Mouse (Mus musculus) small intestine, adult 2 months (tissue): ENCODE measurements around the gene Cxcr5. TPM values are rescaled to one million over a fixed set of nuclear protein-coding genes. Genes with fewer than 3 reads are reported as not detected.

Source experiments
- H3K27ac ChIP-seq: fragments of 200-500 bp; 2 replicates; pipeline ENCODE4 v1.5.1; 2012; ENCODE audit warnings: low read depth, low read length, control low read depth, inconsistent platforms; ENCODE audit not compliant: insufficient read depth
- H3K27me3 ChIP-seq: fragments of 200-500 bp; 2 replicates; pipeline ENCODE4 v1.6.1; 2012; ENCODE audit warnings: mild to moderate bottlenecking, moderate library complexity, low read length, inconsistent platforms; ENCODE audit not compliant: control insufficient read depth, insufficient read depth
- H3K36me3 ChIP-seq: fragments of 200-500 bp; 2 replicates; pipeline ENCODE4 v1.6.1; 2012; ENCODE audit warnings: mild to moderate bottlenecking, low read length, control low read depth, inconsistent platforms; ENCODE audit not compliant: control insufficient read depth, insufficient read depth
- H3K4me1 ChIP-seq: fragments of 200-500 bp; 2 replicates; pipeline ENCODE4 v1.6.1; 2012; ENCODE audit warnings: low read length, inconsistent platforms, mixed read lengths; ENCODE audit not compliant: control insufficient read depth, insufficient read depth, insufficient read length
- H3K4me3 ChIP-seq: fragments of 200-500 bp; 2 replicates; pipeline ENCODE4 v1.5.1; 2012; ENCODE audit warnings: low read depth, mild to moderate bottlenecking, control low read depth, inconsistent platforms, low read length, moderate library complexity
- CTCF ChIP-seq: fragments of 200-500 bp; IDR thresholded peaks from 2 replicates; pipeline ENCODE4 v1.5.1; 2012; ENCODE audit warnings: low read depth, mild to moderate bottlenecking, control low read depth, inconsistent platforms, low read length, moderate library complexity, mixed read lengths; ENCODE audit not compliant: insufficient replicate concordance, insufficient read length; ENCODE audit errors: extremely low read depth
- POLR2A ChIP-seq: fragments of 200-500 bp; IDR thresholded peaks from 2 replicates; pipeline ENCODE4 v1.6.1; 2012; ENCODE audit warnings: low read depth, mild to moderate bottlenecking, control low read depth, inconsistent platforms, low read length, moderate library complexity
- WGBS: fragments of 180-500 bp; shearing (Covaris S2); methylation state at CpG from one replicate; pipeline ENCODE4 v1.1.7; 2018; 5-methylcytosine and 5-hydroxymethylcytosine counted together
- polyA plus RNA-seq: library from polyadenylated mRNA; depleted of rRNA; stranded (reverse); fragments of >200 nt; gene quantifications from 2 replicates; pipeline ENCODE4 v1.2.3, GENCODE M21; 2012

Gene Cxcr5
- polyA plus RNA-seq, 1 experiment: 5.7 TPM

GRCm38 (mm10) chr9:44594901-44595536, 33.3 kb upstream of the Cxcr5 start:
- Histone ChIP-seq H3K27ac (peak overlapping the region; percentile 49; the same call in 1 of the 2 replicates), H3K36me3 (no peaks in the 10 kb centered on the region), H3K4me1 (peaks cover 12% of the 10 kb centered on the region), H3K27me3 (no peaks in the 10 kb centered on the region), H3K4me3 (no peak overlapping the region)
- WGBS: 45% methylated on average over 9 of the region's 9 CpGs
- TF ChIP-seq CTCF (no peak), POLR2A (no peak)

- no peak for TF ChIP-seq CTCF
- TF ChIP-seq POLR2A: no peak
- no peaks in the 10 kb centered on the region for H3K36me3 ChIP-seq
- 39% methylated on average over 4 of the region's 4 CpGs for WGBS
- H3K4me1 ChIP-seq: peaks cover 8% of the 10 kb centered on the region
- no peak overlapping the region for H3K4me3 ChIP-seq
- no peak overlapping the region for H3K27ac ChIP-seq
- H3K27me3 ChIP-seq: no peaks in the 10 kb centered on the region
Measured at GRCm38 (mm10) chr9:44593886-44594285, 32.2 kb upstream of the Cxcr5 start.

GRCm38 (mm10) chr9:44593221-44593620, 31.5 kb upstream of the Cxcr5 start:
- peaks cover 7% of the 10 kb centered on the region; the same call in 1 of the 2 replicates for H3K4me1 ChIP-seq
- no peaks in the 10 kb centered on the region for H3K36me3 ChIP-seq
- no peak overlapping the region for H3K27ac ChIP-seq
- no peak overlapping the region for H3K4me3 ChIP-seq
- TF ChIP-seq CTCF (no peak), POLR2A (no peak)
- 89% methylated on average over 4 of the region's 4 CpGs for WGBS
- H3K27me3 ChIP-seq: no peaks in the 10 kb centered on the region

- no peak overlapping the region for H3K27ac ChIP-seq
- TF ChIP-seq POLR2A (no peak), CTCF (no peak)
- H3K4me3 ChIP-seq: no peak overlapping the region
- 42% methylated on average over 7 of the region's 7 CpGs for WGBS
- H3K27me3 ChIP-seq: no peaks in the 10 kb centered on the region
- H3K4me1 ChIP-seq: peaks cover 7% of the 10 kb centered on the region; the same call in 1 of the 2 replicates
- no peaks in the 10 kb centered on the region for H3K36me3 ChIP-seq
Measured at GRCm38 (mm10) chr9:44591595-44592188, 30.0 kb upstream of the Cxcr5 start.

- 14% methylated on average over 2 of the region's 2 CpGs for WGBS
Measured at GRCm38 (mm10) chr9:44590969-44591368, 29.3 kb upstream of the Cxcr5 start.

GRCm38 (mm10) chr9:44589095-44589494, 27.4 kb upstream of the Cxcr5 start:
- H3K4me1 ChIP-seq: peaks cover 3% of the 10 kb centered on the region; the same call in 1 of the 2 replicates
- 0 out of 2 replicates have a peak overlapping the region, but pooled peaks have one; percentile 7 for H3K27ac ChIP-seq
- H3K27me3 ChIP-seq: no peaks in the 10 kb centered on the region
- no peak for TF ChIP-seq POLR2A
- no peak for TF ChIP-seq CTCF
- no peak overlapping the region for H3K4me3 ChIP-seq
- H3K36me3 ChIP-seq: no peaks in the 10 kb centered on the region

More at GRCm38 (mm10) chr9:44590969-44591368, 29.3 kb upstream of the Cxcr5 start:
- peaks cover 7% of the 10 kb centered on the region; the same call in 1 of the 2 replicates for H3K4me1 ChIP-seq
- no peak overlapping the region for H3K4me3 ChIP-seq
- H3K27me3 ChIP-seq: no peaks in the 10 kb centered on the region
- TF ChIP-seq CTCF (no peak), POLR2A (no peak)
- H3K27ac ChIP-seq: peak overlapping the region; percentile 53; the same call in 1 of the 2 replicates
- H3K36me3 ChIP-seq: no peaks in the 10 kb centered on the region

- 0 out of 2 replicates have a peak overlapping the region, but pooled peaks have one; percentile 7 for H3K27ac ChIP-seq
- WGBS: 28% methylated on average over 9 of the region's 9 CpGs
- no peak for TF ChIP-seq POLR2A
- no peak for TF ChIP-seq CTCF
- no peaks in the 10 kb centered on the region for H3K27me3 ChIP-seq
- H3K4me3 ChIP-seq: no peak overlapping the region
- no peaks in the 10 kb centered on the region for H3K36me3 ChIP-seq
- peaks cover 3% of the 10 kb centered on the region; the same call in 1 of the 2 replicates for H3K4me1 ChIP-seq
Measured at GRCm38 (mm10) chr9:44588605-44589004, 26.9 kb upstream of the Cxcr5 start.
